Mouse (Mus musculus) heart, adult 8-10 months (tissue): Measurements from ENCODE around the gene 4930548H24Rik. TPM values are rescaled to one million over a fixed set of nuclear protein-coding genes. Genes with fewer than 3 reads are reported as not detected.
"Not testable (repeated sequence)": the region's sequence is repeated elsewhere in the genome, so short reads cannot be mapped to it uniquely, and the experiment has no call there.

Experiments
- DNase-seq: peaks from one replicate; pipeline ENCODE4 v3.0.0; 2022; ENCODE audit warnings: low spot score
- total RNA-seq, 4 experiments: library from RNA; stranded (reverse); gene quantifications; 2 replicates each; pipeline ENCODE4 v1.2.4; 2022

4930548H24Rik gene
- under 1 TPM in 1 of 4 experiments, not detected in 3; 0.22 TPM for total RNA-seq

- no peak for DNase-seq
These were observed at the start of gene 4930548H24Rik for GRCm38 (mm10) chr5:31485440-31485839. TSS of gene 4930548H24Rik (plus strand) at chr5:31485740.

GRCm38 (mm10) chr5:31451336-31451735, 34.2 kb upstream of the 4930548H24Rik start:
- peak; percentile 39 for DNase-seq

- peak; percentile 97 for DNase-seq
These were observed 33.5 kb upstream of the 4930548H24Rik start, which contains the start of gene Zfp512 for GRCm38 (mm10) chr5:31451878-31452561. TSS of gene Zfp512 (plus strand) at chr5:31452431.

- no peak for DNase-seq
These were observed 33.0 kb upstream of the 4930548H24Rik start for GRCm38 (mm10) chr5:31452562-31452878.

- no peak for DNase-seq
These were observed 32.6 kb upstream of the 4930548H24Rik start for GRCm38 (mm10) chr5:31452886-31453410.

GRCm38 (mm10) chr5:31467798-31468197, 17.7 kb upstream of the 4930548H24Rik start:
- DNase-seq: no peak

- no peak for DNase-seq
These were observed 15.8 kb upstream of the 4930548H24Rik start for GRCm38 (mm10) chr5:31469711-31470110.

- DNase-seq: peak; percentile 48
These were observed 15.2 kb upstream of the 4930548H24Rik start for GRCm38 (mm10) chr5:31470334-31470733.

- no peak for DNase-seq
These were observed 5.0 kb upstream of the 4930548H24Rik start for GRCm38 (mm10) chr5:31480536-31480935.

- no peak for DNase-seq
These were observed 2.3 kb downstream of the 4930548H24Rik start for GRCm38 (mm10) chr5:31487889-31488288.

GRCm38 (mm10) chr5:31489116-31489769, 3.7 kb downstream of the 4930548H24Rik start:
- no peak for DNase-seq

GRCm38 (mm10) chr5:31492031-31492430, 6.5 kb downstream of the 4930548H24Rik start:
- DNase-seq: no peak

GRCm38 (mm10) chr5:31494513-31495297, 9.2 kb downstream of the 4930548H24Rik start, which contains the start of gene Gpn1:
TSS of gene Gpn1 (plus strand) at chr5:31494741.
- peak; percentile 95 for DNase-seq

- no peak for DNase-seq
These were observed 19.3 kb downstream of the 4930548H24Rik start for GRCm38 (mm10) chr5:31504843-31505242.

GRCm38 (mm10) chr5:31512481-31512880, 26.9 kb downstream of the 4930548H24Rik start:
- DNase-seq: no peak

GRCm38 (mm10) chr5:31520556-31520955, 35.0 kb downstream of the 4930548H24Rik start:
- no peak for DNase-seq

GRCm38 (mm10) chr5:31526354-31527116, 41.0 kb downstream of the 4930548H24Rik start, which contains the start of gene Slc4a1ap:
TSS of gene Slc4a1ap (plus strand) at chr5:31526995.
- peak; percentile 74 for DNase-seq

GRCm38 (mm10) chr5:31527117-31527680, 41.7 kb downstream of the 4930548H24Rik start:
- DNase-seq: no peak

GRCm38 (mm10) chr5:31527707-31528106, 42.2 kb downstream of the 4930548H24Rik start, which contains the start of gene Supt7l:
TSS of gene Supt7l (minus strand) at chr5:31527807.
- DNase-seq: not testable (repeated sequence)

GRCm38 (mm10) chr5:31528560-31528959, 43.0 kb downstream of the 4930548H24Rik start:
- no peak for DNase-seq

GRCm38 (mm10) chr5:31535228-31535627, 49.7 kb downstream of the 4930548H24Rik start:
- no peak for DNase-seq
